Mouse (Mus musculus) spleen, adult 2 months (tissue): ENCODE measurements around the gene Thap2.

Experiments
- CTCF ChIP-seq: fragments of 200-500 bp; IDR thresholded peaks from 2 replicates; pipeline ENCODE4 v1.5.1; 2011; ENCODE audit warnings: mild to moderate bottlenecking, inconsistent platforms; ENCODE audit not compliant: insufficient read depth, insufficient read length, insufficient replicate concordance; ENCODE audit errors: extremely low read depth
- POLR2A ChIP-seq: fragments of 200-500 bp; IDR thresholded peaks from 2 replicates; pipeline ENCODE4 v1.6.1; 2011; ENCODE audit warnings: low read depth, low read length, inconsistent platforms

DNA sequence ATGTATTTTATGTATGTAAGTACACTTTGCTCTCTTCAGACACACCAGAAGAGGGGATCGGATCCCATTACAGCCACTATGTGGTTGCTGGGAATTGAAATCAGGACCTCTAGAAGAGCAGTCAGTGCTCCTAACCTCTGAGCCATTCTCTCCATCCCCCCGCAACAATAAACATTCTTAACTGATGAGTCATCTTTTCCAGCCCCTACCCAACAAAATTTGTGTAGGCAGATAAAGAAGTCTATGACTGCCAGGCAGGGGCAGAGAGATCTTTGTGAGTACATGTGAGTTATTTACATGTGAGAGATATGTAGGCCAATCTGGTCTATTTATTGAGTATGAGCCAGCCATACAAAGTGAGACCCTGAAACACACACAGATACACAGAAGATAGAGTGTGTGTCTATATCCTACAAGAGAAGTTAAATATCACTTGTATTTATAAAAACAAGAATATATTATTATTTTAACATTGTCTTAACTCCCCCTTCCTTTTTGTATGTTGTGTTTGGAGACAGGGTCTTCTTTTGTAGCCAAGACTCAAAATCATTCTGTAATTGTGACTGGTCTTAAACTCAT is 2.6 kb downstream of the Thap2 start:
- no peak for TF ChIP-seq POLR2A
- TF ChIP-seq CTCF, result no peak
